Comparison of ENCODE assay signal across 8 mouse cellular contexts in the genomic region with DNA sequence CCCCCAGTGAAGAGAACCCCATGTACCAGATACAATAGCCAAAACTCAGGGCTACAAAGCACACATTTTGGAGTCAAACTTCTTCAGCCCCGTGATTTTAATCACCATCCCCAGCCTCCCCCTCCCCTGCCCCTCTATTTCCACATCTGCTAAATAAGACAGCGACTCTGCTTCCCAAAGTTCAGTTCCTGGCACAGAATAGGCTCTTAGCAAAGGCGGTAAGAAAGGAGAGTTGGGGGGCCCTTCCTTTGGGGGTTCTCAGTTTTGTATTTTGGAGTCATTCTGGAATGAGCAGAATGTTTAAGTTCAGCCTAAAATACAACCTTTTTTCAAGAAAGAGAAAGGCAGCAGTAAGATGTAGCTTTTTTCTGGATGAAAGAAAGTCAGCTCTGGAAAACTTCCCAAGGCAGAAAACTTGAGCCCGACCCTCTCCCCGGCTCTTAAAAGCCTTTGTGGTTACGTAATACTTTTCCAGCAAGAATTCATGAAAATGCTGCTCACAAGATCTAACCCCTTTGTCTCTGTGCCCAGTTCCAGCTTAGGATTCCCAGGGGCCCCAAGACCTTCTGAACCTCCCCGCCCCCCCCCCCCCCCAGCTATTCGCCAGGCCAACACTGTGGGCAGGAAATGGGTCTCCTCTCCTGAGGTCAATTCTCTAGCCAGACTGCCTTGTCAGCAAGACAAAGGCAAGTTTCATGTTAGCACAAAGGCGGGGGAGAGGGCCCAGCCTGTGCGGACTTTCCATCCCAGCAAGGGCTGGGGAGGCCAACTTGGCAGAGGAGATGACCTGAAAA. TPM values are rescaled to one million over a fixed set of nuclear protein-coding genes. Genes with fewer than 3 reads are reported as not detected.
A peak's percentile ranks its signal among the peaks of the same experiment; 100 is the strongest.
DNase-seq lines count a peak whose midpoint lies in the region; ATAC-seq and TF ChIP-seq lines count a peak whose summit lies in the region.

No protein-coding gene starts in this region.

- no peaks in the 10 kb centered on the region for H3K9me3 ChIP-seq in forebrain, embryonic 10.5 days
- no peaks in the 10 kb centered on the region for H3K9me3 ChIP-seq in heart, postnatal 0 days (replicated peaks; ENCODE audit: control insufficient read depth, low read length)
- no peaks in the 10 kb centered on the region for H3K9me3 ChIP-seq in midbrain, embryonic 11.5 days (ENCODE audit: control insufficient read depth, low read length)

- 0 out of 2 replicates have a peak, but pooled peaks have one; percentile 39 for TF ChIP-seq EP300 in heart, postnatal 0 days (IDR thresholded peaks at IDR 0.05; ENCODE audit: low read depth)

- no peak overlapping the region for H3K4me3 ChIP-seq in forebrain, embryonic 10.5 days
- H3K4me3 ChIP-seq in heart, postnatal 0 days (ENCODE audit: low read depth, low read length) = no peak overlapping the region
- no peak overlapping the region for H3K4me3 ChIP-seq in midbrain, embryonic 11.5 days (ENCODE audit: low read depth, low read length)

- ATAC-seq in heart, postnatal 0 days (ENCODE audit: insufficient read depth, low read depth) = peak; percentile 86
- ATAC-seq in midbrain, embryonic 11.5 days (ENCODE audit: low FRiP score) = peak; percentile 89
- no peak for ATAC-seq in monocyte, adult 5-6 weeks (replicated peaks; ENCODE audit: insufficient number of reproducible peaks, low FRiP score, low TSS enrichment, poor library complexity, severe bottlenecking)

- H3K9ac ChIP-seq in heart, postnatal 0 days (replicated peaks; ENCODE audit: low read depth, low read length) = no peak overlapping the region
- peak overlapping the region; percentile 51 for H3K9ac ChIP-seq in midbrain, embryonic 11.5 days (ENCODE audit: low read length)

- peak; percentile 17 for DNase-seq in right cerebral cortex, postnatal 4 days
- no peak for DNase-seq in right cerebral cortex, postnatal 14 days
- DNase-seq in forebrain, embryonic 10.5 days (ENCODE audit: extremely low spot score, low spot score) = peak; percentile 74
- peak; percentile 74 for DNase-seq in heart, postnatal 0 days (ENCODE audit: low spot score)
- DNase-seq in kidney, postnatal 25 days = peak; percentile 58 to 82
- peak; percentile 90 for DNase-seq in midbrain, embryonic 11.5 days (ENCODE audit: low spot score, missing footprints)
- DNase-seq in yolk sac, embryonic 10.5 days (ENCODE audit: low spot score) = peak; percentile 60

- H3K36me3 ChIP-seq in forebrain, embryonic 10.5 days (replicated peaks) = peaks cover 80% of the 10 kb centered on the region
- H3K36me3 ChIP-seq in heart, postnatal 0 days (replicated peaks; ENCODE audit: control insufficient read depth, insufficient read depth, low read length) = peaks cover 13% of the 10 kb centered on the region; the same call in 1 of the 2 replicates
- peaks cover 10% of the 10 kb centered on the region for H3K36me3 ChIP-seq in midbrain, embryonic 11.5 days (ENCODE audit: control insufficient read depth, insufficient read depth, low read length)

- TF ChIP-seq CTCF in heart, postnatal 0 days (IDR thresholded peaks at IDR 0.05; ENCODE audit: low read depth) = no peak

- no peak overlapping the region for H3K4me2 ChIP-seq in heart, postnatal 0 days (ENCODE audit: low read depth, low read length)
- peak overlapping the region; percentile 5; the same call in 1 of the 2 replicates for H3K4me2 ChIP-seq in midbrain, embryonic 11.5 days

- 4% methylated on average over 10 of the region's 10 CpGs for WGBS in forebrain, embryonic 10.5 days
- WGBS in heart, postnatal 0 days = 49% methylated on average over 10 of the region's 10 CpGs
- WGBS in midbrain, embryonic 11.5 days = 6% methylated on average over 10 of the region's 10 CpGs

- H3K4me1 ChIP-seq in forebrain, embryonic 10.5 days = peaks cover 52% of the 10 kb centered on the region
- 0 out of 2 replicates have a peak, but pooled peaks cover 8% of the 10 kb centered on the region for H3K4me1 ChIP-seq in heart, postnatal 0 days (ENCODE audit: control insufficient read depth, insufficient read depth)
- peaks cover 21% of the 10 kb centered on the region for H3K4me1 ChIP-seq in midbrain, embryonic 11.5 days (ENCODE audit: control insufficient read depth, insufficient read depth, low read length)

- peak overlapping the region; percentile 92 for H3K27ac ChIP-seq in forebrain, embryonic 10.5 days
- H3K27ac ChIP-seq in heart, postnatal 0 days (ENCODE audit: low read depth) = peak overlapping the region; percentile 71
- peak overlapping the region; percentile 83 for H3K27ac ChIP-seq in midbrain, embryonic 11.5 days (ENCODE audit: low read depth, low read length)

- H3K27me3 ChIP-seq in forebrain, embryonic 10.5 days (ENCODE audit: poor library complexity, severe bottlenecking) = no peaks in the 10 kb centered on the region
- H3K27me3 ChIP-seq in heart, postnatal 0 days (ENCODE audit: control insufficient read depth, insufficient read depth, low read length) = no peaks in the 10 kb centered on the region
- no peaks in the 10 kb centered on the region for H3K27me3 ChIP-seq in midbrain, embryonic 11.5 days (ENCODE audit: control insufficient read depth, insufficient read depth, low read length)

RNA-seq across cellular contexts. Expression of gene Sh3pxd2b, which starts 35.9 kb away (rescaled TPM):
- 23.0 and 23.4 TPM in 2 replicates for polyA plus RNA-seq in forebrain, embryonic 10.5 days (2016; fragmentation: Nextera tagmentation; extraction: Ambion mirVana)
- total RNA-seq in heart, postnatal 0 days (2014; rRNA removed; ENCODE audit: low replicate concordance) = 12.4 and 19.0 TPM in 2 replicates
- 3.3 and 3.8 TPM in 2 replicates for polyA plus RNA-seq in heart, postnatal 0 days (2015; fragmentation: Nextera tagmentation; extraction: Ambion mirVana)
- polyA plus RNA-seq in midbrain, embryonic 11.5 days (2014; fragmentation: Nextera tagmentation; extraction: Ambion mirVana) = 21.4 and 23.2 TPM in 2 replicates
- total RNA-seq in monocyte, adult 5-6 weeks (2017) = 0.49 TPM in 1 of 3 replicates, not detected in the others
